Mouse (Mus musculus) bone marrow, adult 2 months (tissue): Measurements from ENCODE around the gene Pip4k2a.

Source experiments
- CTCF ChIP-seq: fragments of 200-500 bp; IDR thresholded peaks from 2 replicates; pipeline ENCODE4 v1.5.1; 2011; ENCODE audit warnings: low read length, control low read depth; ENCODE audit not compliant: control insufficient read depth, insufficient read depth
- POLR2A ChIP-seq: fragments of 200-500 bp; IDR thresholded peaks from 2 replicates; pipeline ENCODE4 v1.6.1; 2011; ENCODE audit warnings: low read depth, mild to moderate bottlenecking, control low read depth, low read length, borderline replicate concordance; ENCODE audit not compliant: control insufficient read depth

- TF ChIP-seq CTCF (no peak), POLR2A (no peak)
Measured at GRCm38 (mm10) chr2:18974882-18975645, 22.9 kb downstream of the Pip4k2a start.
